Mouse (Mus musculus) T-helper 2 cell (primary cell): Measurements from ENCODE around the gene Elovl2.

Source experiments
- in situ Hi-C: fragments of 300-600 bp; cut with MboI, MseI; formaldehyde crosslinking; loops from one replicate; pipeline ENCODE4 v1.15.1; 2025; ENCODE audit warnings: high pct_unique_total_duplicates

Elovl2 gene

GRCm38 (mm10) chr13:41146271-41146670 is 73.9 kb downstream of the Elovl2 start:
- in situ Hi-C loops: loop anchor here (5.0 kb wide), 1 partner anchor 91 kb away; no protein-coding TSS in a partner anchor

GRCm38 (mm10) chr13:41145433-41145970 is 74.7 kb downstream of the Elovl2 start:
- in situ Hi-C loops: loop anchor here (5.0 kb wide), 1 partner anchor 92 kb away; no protein-coding TSS in a partner anchor

- in situ Hi-C loops: no loop called here
Observed at GRCm38 (mm10) chr13:41134901-41135300, 85.3 kb downstream of the Elovl2 start.
